Mouse (Mus musculus): ENCODE data around the gene Med25.
A peak's percentile ranks its signal among the peaks of the same experiment; 100 is the strongest.

GRCm38 (mm10) chr7:44839491-44840191, 52.9 kb downstream of the Med25 start:
- TF ChIP-seq CTCF (IDR thresholded peaks at IDR 0.05; ENCODE audit: insufficient read depth, low read length), result no peak
- peak; percentile 12; the same call in 1 of the 2 replicates for TF ChIP-seq POLR2A (IDR thresholded peaks at IDR 0.05; ENCODE audit: borderline replicate concordance, extremely low read depth, low read depth, low read length)

Measured in lung, adult 2 months (tissue).